Mouse (Mus musculus) layer of hippocampus, adult 9-11 months (tissue): ENCODE data around the gene Arhgdig.
A peak's percentile ranks its signal among the peaks of the same experiment; 100 is the strongest.
"Not testable (repeated sequence)": the region's sequence is repeated elsewhere in the genome, so short reads cannot be mapped to it uniquely, and the experiment has no call there.

Experiments
- DNase-seq: peaks from one replicate; pipeline ENCODE4 v3.0.0; 2022

Arhgdig gene

DNA sequence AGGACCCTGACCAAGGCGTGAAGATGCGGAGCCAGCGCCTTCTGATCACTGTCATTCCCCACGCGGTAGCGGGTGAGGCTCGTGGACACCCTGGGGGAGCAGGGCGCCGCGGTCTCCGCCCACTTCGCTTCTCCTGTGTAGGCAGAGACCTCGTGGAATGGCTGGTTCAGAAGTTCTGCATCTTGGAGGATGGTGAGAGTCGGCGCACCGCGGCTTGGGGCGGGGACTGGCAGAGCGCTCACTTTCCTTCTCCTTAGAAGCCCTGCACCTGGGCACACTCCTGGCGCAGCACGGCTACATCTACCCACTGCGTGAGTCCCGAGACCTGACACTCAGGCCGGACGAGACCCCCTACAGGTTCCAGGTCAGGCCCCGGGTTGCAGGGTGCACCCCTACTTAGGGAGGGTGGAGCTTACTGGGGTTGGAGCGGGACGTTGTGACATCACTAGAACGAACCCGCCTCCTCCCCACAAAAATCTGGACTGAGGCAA, 4.2 kb downstream of the Arhgdig start:
- DNase-seq, result peak; percentile 56

DNA sequence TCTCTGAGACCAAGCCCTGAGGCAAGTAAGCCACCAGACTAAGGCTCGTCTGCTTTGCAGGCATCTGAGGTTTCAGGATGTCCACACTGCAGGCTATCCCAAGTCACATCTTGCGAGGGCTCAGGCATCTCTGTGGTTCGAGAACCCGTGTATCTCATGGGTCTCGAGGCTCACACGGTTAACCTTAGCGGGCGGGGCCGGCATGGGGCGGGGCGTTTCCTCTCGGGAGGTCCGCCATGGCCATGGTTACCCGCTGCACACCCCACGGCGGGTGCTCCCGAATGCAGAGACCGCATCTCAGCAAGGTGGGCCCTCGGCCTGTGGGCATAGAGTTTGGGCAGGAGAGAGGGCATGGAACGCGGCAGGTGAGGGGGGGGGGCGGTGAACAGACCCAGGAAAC, 4.8 kb downstream of the Arhgdig start, which contains the start of gene Rgs11:
Gene Rgs11 (plus strand): TSS at position 215 of the 400 bp plus-strand sequence.
- no peak for DNase-seq

DNA sequence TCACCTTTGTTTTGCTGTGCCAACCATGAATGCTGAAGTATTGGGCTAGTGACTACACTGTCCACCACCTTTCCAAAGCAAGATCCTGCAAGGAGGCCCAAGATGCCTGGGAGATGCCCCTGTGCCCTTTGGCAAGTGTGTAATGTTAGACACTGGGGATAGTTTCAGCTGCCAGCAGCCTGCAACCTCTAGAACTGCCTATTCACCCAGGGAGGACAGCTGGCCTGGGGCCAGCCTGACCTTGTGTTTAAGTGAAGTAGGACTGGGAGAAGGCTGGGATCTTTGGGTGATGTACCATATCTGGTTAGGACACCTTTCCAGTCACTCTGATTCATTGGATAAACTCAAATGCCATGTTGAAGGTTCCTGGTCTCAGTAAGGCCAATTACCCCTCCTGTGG, 5.6 kb downstream of the Arhgdig start:
- no peak for DNase-seq

DNA sequence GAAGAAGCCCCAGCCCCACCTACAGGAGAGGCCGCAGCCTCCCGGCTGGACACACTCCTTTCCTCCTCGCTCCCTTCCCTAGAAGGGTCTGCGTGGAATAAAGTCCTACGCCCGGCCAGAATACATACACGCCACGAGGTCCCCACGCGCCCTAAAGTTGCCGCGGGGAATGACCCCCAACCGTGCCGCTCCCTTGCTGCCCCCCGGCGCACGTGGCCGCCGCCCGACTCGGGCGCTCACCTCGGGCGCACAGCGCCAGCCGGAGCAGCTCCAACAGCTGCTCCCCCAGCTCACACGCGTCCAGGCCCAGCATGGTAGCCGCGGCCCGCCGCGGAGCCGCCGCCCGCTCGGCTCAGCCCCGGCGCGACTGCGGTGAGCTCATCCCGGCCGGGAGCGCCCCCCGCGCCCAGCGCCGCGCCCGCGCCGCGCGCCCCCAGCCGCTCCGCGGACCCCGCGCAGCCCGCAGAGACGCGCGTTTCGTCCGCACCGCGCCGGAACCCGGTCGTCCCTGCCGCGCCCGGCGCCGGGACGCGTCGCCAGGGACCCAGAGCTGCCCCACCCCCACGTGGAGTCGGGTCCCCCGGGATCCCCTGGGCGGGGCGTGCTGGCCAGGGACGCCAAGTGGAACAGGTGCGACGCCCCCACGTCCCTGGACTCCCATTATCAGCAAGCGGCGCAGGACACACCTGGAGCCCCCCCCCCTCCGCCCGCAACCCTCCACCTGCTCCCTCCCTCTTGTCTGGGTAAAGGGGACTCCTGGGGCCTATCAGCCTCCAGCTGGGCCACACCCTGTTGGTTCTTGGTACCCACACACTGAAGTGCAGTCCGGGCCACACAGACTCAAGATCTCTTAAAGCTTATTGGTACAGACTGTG, 6.5 kb downstream of the Arhgdig start:
- no peak for DNase-seq

DNA sequence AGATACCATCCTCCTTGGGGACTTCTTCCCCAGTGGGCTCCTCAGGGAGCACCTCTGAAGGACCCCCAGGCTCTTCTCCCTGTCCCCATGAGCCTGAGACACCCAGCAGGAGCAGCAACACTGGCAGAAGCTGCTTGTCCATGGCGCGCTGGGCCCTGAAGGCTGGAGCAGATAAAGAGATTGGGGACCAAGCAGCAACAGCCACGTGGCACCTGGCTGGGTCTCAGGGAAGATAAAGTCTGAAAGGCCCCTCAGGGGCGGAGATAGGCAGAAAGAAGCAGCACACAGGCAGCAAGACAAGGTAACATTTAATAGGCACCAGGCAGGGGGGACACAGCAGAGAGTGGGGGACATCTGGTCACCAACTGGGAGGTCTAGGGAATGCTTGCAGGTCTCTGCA, 8.7 kb downstream of the Arhgdig start, which contains the start of gene Pdia2:
Gene Pdia2 (minus strand): TSS at position 196 of the 400 bp plus-strand sequence.
- no peak for DNase-seq

DNA sequence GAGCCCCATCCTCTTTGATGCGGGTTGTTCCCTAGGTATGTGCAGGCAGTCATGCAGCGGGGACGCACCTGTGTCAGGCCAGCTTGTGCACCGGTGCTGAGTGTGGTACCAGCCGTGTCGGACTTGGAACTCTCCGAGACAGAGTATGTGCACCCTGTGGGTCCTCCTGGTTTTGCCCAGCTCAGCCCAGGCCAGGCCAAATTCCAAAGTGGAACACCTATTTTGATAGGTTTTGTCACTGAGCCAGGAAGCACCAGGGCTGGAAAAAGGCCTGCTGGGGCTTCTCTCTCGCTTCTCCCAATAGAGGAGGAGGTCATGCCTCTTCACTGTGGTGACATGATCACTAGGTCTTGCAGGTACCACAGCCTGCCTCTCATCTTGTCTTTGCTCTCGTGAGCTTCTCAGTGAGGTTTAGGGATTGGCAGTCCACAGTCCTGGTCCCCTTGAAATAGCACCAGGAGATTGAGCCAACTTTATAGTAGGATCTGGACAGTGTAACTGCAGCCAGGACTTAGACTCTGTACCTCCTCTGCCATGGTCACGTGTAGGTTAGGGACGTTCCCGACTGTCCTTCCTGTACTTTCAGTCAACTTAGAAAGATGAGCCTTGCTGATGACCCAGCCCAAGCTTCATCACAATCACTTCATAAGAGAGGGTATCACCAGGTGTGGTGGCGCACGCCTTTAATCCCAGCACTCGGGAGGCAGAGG, 14.9 kb downstream of the Arhgdig start:
- DNase-seq, result no peak

DNA sequence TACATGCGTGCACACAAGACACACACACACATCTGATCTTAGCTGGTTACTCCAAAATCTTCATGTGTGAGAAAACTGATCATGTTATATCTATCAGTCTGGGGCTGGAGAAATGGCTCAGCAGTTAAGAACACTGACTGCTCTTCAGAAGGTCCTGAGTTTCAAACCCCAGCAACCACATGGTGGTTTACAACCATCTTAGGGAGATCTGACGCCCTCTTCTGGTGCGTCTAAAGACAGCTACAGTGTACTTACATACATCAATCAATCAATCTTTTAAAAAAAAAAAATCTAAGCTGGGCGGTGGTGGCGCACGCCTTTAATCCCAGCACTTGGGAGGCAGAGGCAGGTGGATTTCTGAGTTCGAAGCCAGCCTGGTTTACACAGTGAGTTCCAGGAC, 16.1 kb downstream of the Arhgdig start:
- DNase-seq, result not testable (repeated sequence)

DNA sequence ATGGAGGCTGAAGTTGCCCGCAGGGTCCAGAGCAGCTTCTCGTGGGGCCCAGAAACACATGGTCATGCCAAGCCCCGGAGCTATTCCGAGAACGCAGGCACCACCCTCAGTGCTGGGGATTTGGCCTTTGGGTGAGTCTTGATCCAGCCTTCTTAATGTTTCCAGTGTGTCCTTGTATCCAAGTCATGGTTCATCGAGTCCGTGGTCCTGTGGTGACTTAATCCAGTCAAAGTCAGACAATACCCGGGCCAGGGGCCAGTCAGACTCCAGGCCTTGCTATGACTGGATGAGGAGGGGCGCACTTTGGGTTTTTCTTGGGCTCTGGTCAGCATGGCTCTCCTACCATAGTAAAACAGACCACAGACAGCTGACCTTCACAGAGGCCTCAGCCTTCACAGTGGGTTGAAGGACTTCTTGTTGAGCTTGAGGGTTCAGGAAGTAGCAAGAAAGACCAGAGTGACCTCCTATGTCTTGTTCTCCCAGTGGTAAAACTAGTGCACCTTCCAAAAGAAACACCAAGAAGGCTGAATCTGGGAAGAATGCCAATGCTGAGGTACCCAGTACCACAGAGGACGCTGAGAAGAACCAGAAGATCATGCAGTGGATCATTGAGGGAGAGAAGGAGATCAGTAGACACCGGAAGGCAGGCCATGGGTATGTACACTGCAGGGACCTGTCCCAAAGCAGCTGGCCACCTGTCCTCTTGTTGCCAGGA, 19.3 kb downstream of the Arhgdig start:
- DNase-seq, result no peak

DNA sequence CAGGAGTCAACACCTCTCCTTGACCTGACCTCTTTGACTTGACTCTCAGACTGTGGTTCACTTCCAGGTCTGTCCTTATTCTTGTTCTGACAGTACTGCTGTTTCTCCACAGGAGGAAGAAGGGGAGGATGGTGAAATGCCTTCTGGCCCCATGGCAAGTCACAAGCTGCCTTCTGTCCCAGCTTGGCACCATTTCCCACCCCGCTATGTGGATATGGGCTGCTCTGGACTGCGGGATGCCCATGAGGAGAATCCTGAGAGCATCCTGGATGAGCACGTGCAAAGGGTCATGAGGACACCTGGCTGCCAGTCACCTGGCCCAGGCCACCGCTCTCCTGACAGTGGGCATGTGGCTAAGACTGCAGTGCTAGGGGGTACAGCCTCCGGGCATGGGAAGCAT, 20.0 kb downstream of the Arhgdig start:
- DNase-seq, result no peak

DNA sequence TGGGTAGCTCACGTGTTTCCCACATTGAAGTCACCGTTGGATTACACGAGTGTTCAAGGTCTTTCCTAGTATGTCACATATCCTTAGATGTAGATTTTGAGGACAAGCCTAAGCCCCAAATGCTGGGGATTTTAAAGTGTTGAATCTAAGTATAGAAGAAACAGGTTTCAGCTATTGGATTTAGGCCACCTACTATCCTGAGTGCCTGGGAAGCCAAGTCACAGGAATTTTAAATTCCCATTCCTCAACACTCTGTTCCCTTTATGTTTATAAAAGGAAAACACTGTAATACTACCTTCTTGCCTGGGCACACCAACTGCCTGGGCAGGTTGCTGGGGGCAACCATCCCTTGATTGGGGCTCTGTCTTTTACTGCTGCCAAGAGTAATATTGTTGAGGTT, 26.4 kb downstream of the Arhgdig start:
- no peak for DNase-seq

DNA sequence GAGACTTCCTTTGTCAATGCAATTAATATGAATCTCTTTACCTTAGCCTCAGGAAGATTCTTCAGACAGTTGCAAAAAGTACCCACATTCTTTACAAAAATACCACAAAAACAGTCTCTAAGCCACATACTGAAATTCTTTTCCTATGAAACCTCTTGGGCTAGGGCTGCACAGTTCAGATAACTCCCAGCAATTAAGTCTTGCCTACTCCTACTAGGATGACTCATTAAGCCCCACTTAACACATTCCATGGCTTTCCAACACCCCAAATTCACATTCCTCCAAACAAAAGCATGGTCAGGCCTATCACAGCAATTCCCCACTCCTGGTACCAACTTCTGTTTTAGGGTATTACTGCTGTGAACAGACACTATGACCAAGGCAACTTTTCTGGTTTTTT, 29.0 kb downstream of the Arhgdig start:
- DNase-seq, result no peak

DNA sequence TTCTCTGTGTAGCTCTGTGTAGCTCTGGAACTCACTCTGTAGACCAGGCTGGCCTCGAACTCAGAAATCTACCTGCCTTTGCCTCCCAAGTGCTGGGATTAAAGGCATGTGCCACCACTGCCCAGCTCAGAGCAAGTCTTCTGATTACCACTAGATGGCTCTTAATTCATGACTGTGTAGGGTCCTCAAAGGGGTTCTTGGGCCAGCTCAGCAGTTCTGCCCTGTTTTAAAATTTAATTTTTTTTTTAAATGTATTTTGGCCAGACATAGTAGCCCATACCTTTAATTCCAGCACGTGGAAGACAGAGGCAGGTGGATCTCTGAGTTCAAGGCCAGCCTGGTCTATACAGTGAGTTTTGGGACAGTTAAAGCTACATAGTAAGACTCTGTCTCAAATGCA, 32.3 kb downstream of the Arhgdig start:
- DNase-seq, result not testable (repeated sequence)

DNA sequence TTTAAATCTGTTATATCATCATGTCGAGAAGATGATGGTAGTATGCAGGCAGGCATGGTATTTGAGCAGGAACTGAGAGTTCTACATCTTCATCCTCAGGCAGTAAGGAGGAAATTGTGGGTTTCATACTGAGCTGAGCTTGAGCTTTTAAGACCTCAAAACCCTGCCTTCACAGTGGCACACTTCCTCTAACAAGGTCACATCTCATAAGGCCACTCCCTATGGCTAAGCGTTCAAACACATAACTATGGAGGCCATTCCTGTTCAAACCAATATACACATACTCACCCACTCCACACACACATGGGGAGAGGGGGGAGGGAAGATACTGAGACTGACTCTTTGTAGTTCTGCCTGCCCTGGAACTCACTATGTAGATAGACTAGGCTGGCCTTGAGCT, 39.5 kb downstream of the Arhgdig start:
- no peak for DNase-seq

DNA sequence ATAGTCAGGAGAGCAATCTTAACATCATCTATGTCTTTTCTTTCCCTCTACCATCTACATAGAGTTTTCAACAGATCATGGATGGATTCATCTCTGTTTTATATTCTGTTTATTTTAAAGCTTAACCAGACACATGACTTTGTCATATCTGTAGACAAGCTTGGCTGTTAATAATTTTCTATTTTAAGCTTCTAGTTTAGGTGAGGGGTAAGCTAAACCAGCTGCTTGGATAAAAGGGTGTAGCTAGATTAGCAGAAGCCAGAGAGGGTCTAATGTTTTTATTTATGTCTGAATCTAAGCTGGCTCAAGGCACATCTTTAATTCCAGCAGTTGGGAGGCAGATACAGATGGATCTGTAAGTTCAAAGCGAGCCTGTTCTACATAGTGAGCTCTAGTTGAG, 44.9 kb downstream of the Arhgdig start:
- DNase-seq, result no peak

DNA sequence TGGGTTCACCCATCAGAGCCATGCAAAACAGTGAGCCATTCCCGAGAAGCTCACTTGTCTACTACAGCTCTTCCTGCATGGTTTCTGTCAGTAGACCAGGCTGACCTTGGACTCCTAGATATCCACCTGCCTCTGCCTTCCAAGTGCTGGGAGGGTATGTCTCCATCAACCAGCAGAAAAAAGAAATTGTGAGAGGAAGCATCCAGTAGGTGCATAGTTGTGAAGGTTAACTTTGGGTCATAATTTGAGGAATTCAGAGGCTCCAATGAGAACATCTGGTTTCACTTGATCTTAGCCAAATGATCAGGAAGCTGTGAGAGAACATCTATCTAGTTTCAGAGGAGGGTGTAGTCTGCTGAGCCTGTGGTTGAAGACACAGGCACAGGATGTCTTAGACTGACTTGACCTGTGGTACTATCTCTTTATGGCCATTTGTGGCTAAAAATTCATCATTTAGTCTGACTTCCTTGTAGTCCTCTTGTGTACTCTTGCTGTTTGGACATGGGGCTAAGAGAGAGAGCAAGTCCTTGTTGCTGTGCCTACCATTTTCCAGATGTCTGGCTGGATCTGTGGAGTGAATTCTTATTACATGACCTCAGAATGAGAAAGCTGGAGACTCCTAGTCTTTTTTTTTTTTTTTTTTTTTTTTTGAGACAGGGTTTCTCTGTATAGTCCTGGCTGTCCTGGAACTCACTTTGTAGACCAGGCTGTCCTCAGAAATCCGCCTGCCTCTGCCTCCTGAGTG, 55.5 kb downstream of the Arhgdig start:
- no peak for DNase-seq
